Mouse (Mus musculus): ENCODE results near the gene Fbl. TPM values are rescaled to one million over a fixed set of nuclear protein-coding genes. Genes with fewer than 3 reads are reported as not detected.
"Not testable (repeated sequence)": the region's sequence is repeated elsewhere in the genome, so short reads cannot be mapped to it uniquely, and the experiment has no call there.

The Fbl gene
- polyA plus RNA-seq (2016; fragmentation: Nextera tagmentation; extraction: Ambion mirVana) = 166 and 214 TPM in 2 replicates

DNA sequence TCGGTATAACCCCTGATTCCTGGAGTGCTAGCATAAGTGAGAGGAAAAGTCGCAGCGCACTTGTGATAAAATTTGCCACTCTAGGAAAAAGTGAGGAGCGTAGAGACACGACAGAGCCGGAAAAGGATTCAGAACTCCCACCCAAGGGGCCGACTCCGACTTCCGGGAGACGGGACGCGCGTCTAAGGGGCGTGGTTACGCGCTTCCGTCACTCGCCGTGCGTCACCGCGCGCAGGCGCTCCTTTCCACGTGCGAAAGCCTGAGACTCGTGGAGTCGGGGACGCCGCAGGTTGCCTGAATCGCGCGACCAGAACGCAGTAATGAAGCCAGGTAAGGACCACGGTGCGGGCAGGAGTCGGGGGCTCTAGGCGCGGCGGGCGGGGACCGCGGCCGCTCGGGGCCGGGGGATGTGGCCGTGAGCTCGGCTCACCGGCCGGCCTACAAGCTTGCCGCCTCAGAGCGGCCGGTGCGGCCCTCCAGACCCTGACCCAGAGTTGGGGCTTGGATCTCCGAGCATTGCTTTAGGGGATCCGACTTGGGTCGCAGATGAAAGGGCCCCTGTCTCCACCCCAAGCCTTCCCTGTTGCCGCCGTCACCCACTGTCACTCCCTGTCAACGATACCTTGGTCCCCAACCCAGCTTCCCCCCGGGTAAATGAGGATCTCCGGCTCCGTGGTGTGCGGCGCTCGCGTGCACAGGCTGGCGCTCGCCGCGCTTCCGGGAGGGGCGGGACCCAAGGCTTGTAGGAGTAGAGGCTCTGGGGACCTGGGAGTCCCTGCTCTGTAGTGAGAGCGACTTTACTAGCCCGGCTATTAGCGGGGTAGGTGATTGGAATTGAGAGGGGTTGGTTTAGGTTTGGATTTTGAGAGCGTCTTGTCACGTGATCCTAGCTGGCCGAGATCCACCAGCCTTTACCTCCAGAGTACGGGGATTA lies at the start of gene Fbl:
Fbl (plus strand) TSS at position 222 of the 934 bp plus-strand sequence.
- peak; percentile 95 for DNase-seq (ENCODE audit: low spot score)
- peaks cover 24% of the 10 kb centered on the region for H3K4me1 ChIP-seq
- peak within 1 kb of the TSS; percentile 93 for H3K4me3 ChIP-seq
- H3K27ac ChIP-seq = peak within 1 kb of the TSS; percentile 90
- no peaks in the 10 kb centered on the region; the same call in 1 of the 2 replicates for H3K9me3 ChIP-seq (replicated peaks)
- under 1% methylated on average over 80 of the region's 80 CpGs for WGBS
- H3K27me3 ChIP-seq (ENCODE audit: low read depth, poor library complexity, severe bottlenecking) = no peaks in the 10 kb centered on the region
- peaks cover 11% of the 10 kb centered on the region for H3K36me3 ChIP-seq

DNA sequence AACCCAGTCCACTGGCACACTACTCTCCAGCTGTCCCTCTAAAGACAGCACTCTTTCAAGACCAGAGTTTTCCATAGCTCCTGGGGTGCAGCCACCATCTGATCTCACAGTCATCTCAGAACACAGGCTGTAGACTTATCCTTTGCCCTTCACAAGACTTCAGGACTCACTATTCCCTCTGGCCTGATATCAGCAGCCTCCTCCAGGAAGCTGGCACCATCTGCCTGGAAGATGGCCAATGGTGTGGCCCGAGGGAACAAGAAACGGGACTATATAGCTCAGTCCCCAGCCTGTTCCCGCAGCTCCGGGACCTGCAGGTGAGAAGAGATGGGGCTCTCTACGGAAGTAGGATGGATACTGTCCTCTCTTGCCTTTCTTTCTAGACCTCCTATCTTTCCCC lies 40.3 kb upstream of the Fbl start, which contains the start of gene 9530053A07Rik:
9530053A07Rik (plus strand) TSS at position 301 of the 400 bp plus-strand sequence.
- 93% methylated on average over 5 of the region's 5 CpGs for WGBS
- no peaks in the 10 kb centered on the region for H3K4me1 ChIP-seq
- no peaks in the 10 kb centered on the region for H3K27me3 ChIP-seq (ENCODE audit: low read depth, poor library complexity, severe bottlenecking)
- H3K4me3 ChIP-seq = no peak within 1 kb of the TSS
- no peak for DNase-seq (ENCODE audit: low spot score)
- H3K36me3 ChIP-seq = no peaks in the 10 kb centered on the region
- H3K27ac ChIP-seq = no peak within 1 kb of the TSS
- no peaks in the 10 kb centered on the region for H3K9me3 ChIP-seq (replicated peaks)

DNA sequence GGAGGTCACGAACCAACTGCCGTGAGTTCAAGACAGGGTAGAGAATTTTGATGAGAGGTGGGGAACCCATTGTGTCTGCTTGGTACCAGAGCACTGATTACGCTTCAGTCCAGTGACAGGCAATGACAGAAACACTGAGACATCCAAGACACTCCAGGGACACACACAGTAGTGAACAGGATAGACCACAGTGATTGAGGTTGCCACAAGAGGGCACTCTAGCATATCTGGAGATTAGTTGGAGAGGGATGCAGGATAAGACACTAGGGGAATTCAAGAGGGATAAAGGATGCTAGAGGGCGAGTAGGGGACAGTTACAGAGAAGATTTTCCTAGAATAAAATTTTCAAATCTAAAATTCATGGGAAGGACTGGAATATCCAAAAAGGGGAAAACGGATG lies 31.9 kb upstream of the Fbl start:
- Histone ChIP-seq H3K27me3 (ENCODE audit: low read depth, poor library complexity, severe bottlenecking) (no peaks in the 10 kb centered on the region), H3K9me3 (replicated peaks) (no peaks in the 10 kb centered on the region), H3K36me3 (no peaks in the 10 kb centered on the region), H3K4me3 (no peak overlapping the region), H3K4me1 (no peaks in the 10 kb centered on the region), H3K27ac (no peak overlapping the region)
- DNase-seq (ENCODE audit: low spot score) = no peak
- WGBS = 61% methylated on average over 5 of the region's 5 CpGs

DNA sequence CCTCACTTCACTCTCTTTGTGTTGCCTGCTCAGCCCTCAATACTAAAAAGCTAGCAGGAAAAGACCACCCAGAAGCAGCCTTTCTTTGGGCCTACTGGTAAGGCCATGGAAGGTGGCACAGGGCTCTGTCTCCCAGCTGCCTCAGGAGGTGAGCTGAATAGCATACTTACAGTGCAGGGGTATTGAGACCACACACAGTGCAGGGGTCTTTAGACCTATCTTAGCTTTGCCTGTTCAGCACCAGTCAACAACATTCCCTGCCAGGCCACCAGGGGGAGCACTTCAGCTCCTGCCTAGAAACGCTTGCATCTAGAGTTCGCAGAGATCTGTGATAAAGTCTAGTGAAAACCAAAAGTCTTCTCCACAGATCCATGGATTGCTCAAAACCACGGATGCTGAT lies 21.2 kb upstream of the Fbl start:
- no peaks in the 10 kb centered on the region for H3K36me3 ChIP-seq
- H3K4me3 ChIP-seq = no peak overlapping the region
- H3K27me3 ChIP-seq (ENCODE audit: low read depth, poor library complexity, severe bottlenecking) = no peaks in the 10 kb centered on the region
- H3K27ac ChIP-seq = peak overlapping the region; percentile 8; the same call in 1 of the 2 replicates
- H3K9me3 ChIP-seq (replicated peaks) = 0 out of 2 replicates have a peak, but pooled peaks cover 5% of the 10 kb centered on the region
- peaks cover 11% of the 10 kb centered on the region for H3K4me1 ChIP-seq
- DNase-seq (ENCODE audit: low spot score) = peak; percentile 83
- 27% methylated on average over 3 of the region's 3 CpGs for WGBS

DNA sequence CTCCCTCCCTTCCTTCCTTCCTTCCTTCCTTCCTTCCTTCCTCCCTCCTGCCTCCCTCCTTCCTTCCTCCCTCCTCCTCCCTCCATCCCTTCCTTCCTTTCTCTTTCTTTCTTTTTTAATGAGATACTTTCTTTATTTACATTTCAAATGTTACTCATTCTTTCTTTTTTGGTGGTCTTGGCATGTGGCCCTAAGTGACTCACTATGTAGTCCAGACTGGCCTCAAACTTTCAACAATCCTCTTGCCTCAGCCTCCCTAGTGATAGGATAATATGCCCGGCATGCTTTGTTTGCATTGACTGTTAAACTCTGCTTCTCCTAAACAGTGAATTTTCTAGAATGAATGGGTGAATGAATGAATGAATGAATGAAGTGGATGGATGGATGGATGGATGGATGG lies 19.7 kb upstream of the Fbl start:
- no peak for DNase-seq (ENCODE audit: low spot score)
- H3K4me1 ChIP-seq = peaks cover 11% of the 10 kb centered on the region
- no peaks in the 10 kb centered on the region for H3K36me3 ChIP-seq
- H3K27ac ChIP-seq = no peak overlapping the region
- no peak overlapping the region for H3K4me3 ChIP-seq
- WGBS = 93% methylated on average over 1 of the region's 1 CpGs
- no peaks in the 10 kb centered on the region for H3K9me3 ChIP-seq (replicated peaks)
- no peaks in the 10 kb centered on the region for H3K27me3 ChIP-seq (ENCODE audit: low read depth, poor library complexity, severe bottlenecking)

DNA sequence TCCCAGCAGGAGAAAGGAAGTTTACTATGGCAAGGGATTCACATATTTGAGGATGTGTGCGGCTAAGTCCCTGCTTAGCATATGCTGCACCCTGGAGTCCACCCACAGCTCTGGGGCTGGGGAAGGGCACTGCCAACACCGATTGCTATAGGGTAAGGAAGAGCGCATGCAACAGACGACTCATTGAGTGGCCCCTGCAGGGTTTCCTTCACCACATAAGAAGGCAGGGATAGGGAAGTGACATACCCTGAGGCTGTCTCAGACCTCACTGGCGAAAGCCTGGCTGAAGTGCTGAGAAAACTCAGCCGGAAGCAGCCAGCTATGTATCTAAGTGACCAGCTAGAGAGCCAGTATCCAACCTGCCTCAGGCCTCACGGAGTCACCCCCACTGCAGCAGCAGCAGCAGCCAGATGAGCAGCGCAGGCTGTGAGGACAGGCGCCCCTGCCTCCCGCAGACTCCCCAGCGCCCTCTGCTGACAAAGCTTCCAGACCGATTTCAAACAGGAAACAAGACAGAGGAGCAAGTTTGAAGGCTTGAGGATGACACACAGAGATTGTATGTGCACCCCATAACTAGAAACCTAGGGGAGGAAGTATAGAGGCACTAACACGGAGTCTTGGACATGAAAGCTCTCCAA lies 17.8 kb upstream of the Fbl start:
- Histone ChIP-seq H3K27ac (no peak overlapping the region), H3K9me3 (replicated peaks) (no peaks in the 10 kb centered on the region), H3K4me3 (no peak overlapping the region; the same call in 1 of the 2 replicates), H3K36me3 (no peaks in the 10 kb centered on the region), H3K27me3 (ENCODE audit: low read depth, poor library complexity, severe bottlenecking) (no peaks in the 10 kb centered on the region), H3K4me1 (peaks cover 11% of the 10 kb centered on the region)
- 18% methylated on average over 13 of the region's 13 CpGs for WGBS
- peak; percentile 59 for DNase-seq (ENCODE audit: low spot score)

DNA sequence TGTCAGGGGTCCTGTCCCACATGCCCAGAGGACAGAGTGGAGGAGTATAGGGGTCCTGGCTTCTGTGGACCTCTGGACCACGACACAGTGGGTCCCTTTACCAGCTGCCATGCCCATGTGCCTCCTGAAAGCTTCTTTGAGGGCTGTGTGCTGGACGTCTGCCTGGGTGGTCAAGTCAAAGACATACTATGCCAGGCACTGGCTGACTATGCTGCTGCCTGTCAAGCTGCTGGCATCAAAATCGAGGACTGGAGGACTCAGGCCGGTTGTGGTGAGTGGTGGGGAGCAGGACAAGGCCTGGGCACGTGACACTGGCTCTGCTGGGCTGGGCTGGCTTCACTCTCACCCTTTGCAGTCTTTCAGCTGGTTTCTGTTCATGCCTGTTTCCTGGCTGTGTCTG lies 15.9 kb upstream of the Fbl start:
- not testable (repeated sequence) for H3K4me1 ChIP-seq; H3K27me3 ChIP-seq (ENCODE audit: low read depth, poor library complexity, severe bottlenecking); H3K9me3 ChIP-seq (replicated peaks); DNase-seq (ENCODE audit: low spot score); H3K27ac ChIP-seq; H3K4me3 ChIP-seq; H3K36me3 ChIP-seq
- WGBS = 50% methylated on average over 5 of the region's 5 CpGs

DNA sequence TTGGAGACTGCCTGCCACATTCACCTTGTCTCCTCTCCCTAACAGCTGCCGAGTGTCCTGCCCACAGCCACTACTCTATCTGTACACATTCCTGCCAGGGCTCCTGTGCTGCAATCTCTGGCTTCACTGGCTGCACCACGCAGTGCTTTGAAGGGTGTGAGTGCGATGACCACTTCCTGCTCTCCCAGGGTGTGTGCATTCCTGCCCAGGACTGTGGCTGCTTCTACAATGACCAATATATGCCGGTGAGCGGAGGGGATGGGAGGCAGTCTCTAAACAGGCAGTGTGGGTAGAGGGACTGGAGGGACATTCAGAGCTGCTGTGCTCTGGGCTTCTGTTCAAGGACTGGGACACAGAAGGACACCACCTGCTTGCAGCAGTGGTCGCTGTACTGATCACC lies 10.2 kb upstream of the Fbl start:
- Histone ChIP-seq H3K4me1 (no peaks in the 10 kb centered on the region), H3K27me3 (ENCODE audit: low read depth, poor library complexity, severe bottlenecking) (no peaks in the 10 kb centered on the region), H3K4me3 (no peak overlapping the region), H3K9me3 (replicated peaks) (no peaks in the 10 kb centered on the region), H3K27ac (no peak overlapping the region), H3K36me3 (no peaks in the 10 kb centered on the region)
- 55% methylated on average over 6 of the region's 6 CpGs for WGBS
- no peak for DNase-seq (ENCODE audit: low spot score)

DNA sequence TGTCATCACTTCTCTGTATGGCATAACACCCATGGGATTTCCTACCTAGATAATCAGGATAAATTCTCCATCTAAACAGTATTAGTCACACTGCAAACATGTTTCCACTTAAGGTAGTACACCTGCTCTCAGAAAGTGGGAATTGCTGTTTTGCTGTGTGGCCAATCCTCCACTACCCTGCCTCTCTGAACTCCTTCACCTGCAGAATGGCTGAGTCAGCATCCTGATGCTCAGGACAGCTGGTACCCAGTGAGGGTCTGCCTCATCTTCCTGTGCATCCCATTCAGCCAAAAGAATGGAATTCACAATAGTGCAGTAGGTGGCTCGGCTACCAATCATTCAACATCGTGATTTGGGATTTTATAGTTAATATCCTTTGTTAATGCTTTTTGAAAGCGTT lies 9.6 kb upstream of the Fbl start:
- WGBS = 89% methylated on average over 3 of the region's 3 CpGs
- Histone ChIP-seq H3K4me3 (no peak overlapping the region), H3K4me1 (no peaks in the 10 kb centered on the region), H3K27ac (no peak overlapping the region), H3K27me3 (ENCODE audit: low read depth, poor library complexity, severe bottlenecking) (no peaks in the 10 kb centered on the region), H3K36me3 (no peaks in the 10 kb centered on the region), H3K9me3 (replicated peaks) (no peaks in the 10 kb centered on the region)
- DNase-seq (ENCODE audit: low spot score) = no peak

DNA sequence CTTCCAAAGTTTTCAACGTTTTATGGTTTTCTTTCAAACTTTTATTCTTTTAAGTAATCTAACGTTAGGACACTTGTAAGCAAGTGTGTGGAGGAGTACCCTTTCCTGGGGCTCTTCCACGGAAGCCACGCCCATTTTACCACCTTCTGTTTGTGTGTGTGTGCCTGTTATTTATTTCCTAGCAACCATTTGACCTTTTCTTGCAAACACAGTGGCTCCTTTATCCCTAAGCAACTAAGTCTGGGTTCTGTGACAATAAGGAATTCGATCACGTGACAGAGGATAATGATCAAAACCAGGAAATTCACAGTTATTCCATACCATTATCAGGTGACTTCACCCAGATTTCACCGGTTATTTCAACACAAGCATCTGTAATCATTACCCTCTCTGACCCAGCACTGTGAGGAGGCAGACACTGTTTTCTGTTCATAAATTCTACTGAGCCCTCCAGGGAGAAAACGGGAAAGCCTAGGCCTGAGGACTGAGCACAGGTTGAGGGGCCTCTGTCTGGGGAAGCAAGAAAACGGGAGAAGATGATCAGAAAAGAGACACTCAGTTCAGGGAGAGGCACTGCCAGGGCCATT lies 8.3 kb upstream of the Fbl start:
- H3K4me1 ChIP-seq = no peaks in the 10 kb centered on the region
- H3K27me3 ChIP-seq (ENCODE audit: low read depth, poor library complexity, severe bottlenecking) = no peaks in the 10 kb centered on the region
- WGBS = 60% methylated on average over 9 of the region's 9 CpGs
- no peaks in the 10 kb centered on the region for H3K36me3 ChIP-seq
- no peak overlapping the region for H3K4me3 ChIP-seq
- no peak for DNase-seq (ENCODE audit: low spot score)
- no peaks in the 10 kb centered on the region; the same call in 1 of the 2 replicates for H3K9me3 ChIP-seq (replicated peaks)
- H3K27ac ChIP-seq = no peak overlapping the region

DNA sequence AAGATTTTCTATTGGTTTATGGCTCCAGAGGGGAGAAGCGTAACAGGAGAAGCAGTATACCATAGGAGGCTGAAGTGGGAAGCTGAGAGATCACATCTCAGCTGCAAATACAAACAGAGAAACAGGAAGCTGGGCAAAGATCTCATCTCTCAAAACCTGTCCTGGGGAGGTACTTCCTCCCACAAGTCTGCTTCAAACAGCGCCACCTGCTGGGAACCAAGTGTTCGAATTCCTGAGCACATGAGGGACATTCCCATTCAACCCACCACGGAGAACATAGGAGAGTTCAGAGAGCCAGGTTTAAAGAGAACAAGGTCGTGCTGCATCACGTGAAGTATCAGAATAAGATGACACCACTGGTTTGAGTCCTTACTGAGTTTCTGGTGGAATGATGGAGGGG lies 4.1 kb upstream of the Fbl start:
- peaks cover 10% of the 10 kb centered on the region for H3K4me1 ChIP-seq
- DNase-seq (ENCODE audit: low spot score) = no peak
- no peaks in the 10 kb centered on the region for H3K27me3 ChIP-seq (ENCODE audit: low read depth, poor library complexity, severe bottlenecking)
- no peaks in the 10 kb centered on the region for H3K36me3 ChIP-seq
- no peaks in the 10 kb centered on the region; the same call in 1 of the 2 replicates for H3K9me3 ChIP-seq (replicated peaks)
- H3K4me3 ChIP-seq = no peak overlapping the region
- no peak overlapping the region for H3K27ac ChIP-seq
- 76% methylated on average over 6 of the region's 6 CpGs for WGBS

DNA sequence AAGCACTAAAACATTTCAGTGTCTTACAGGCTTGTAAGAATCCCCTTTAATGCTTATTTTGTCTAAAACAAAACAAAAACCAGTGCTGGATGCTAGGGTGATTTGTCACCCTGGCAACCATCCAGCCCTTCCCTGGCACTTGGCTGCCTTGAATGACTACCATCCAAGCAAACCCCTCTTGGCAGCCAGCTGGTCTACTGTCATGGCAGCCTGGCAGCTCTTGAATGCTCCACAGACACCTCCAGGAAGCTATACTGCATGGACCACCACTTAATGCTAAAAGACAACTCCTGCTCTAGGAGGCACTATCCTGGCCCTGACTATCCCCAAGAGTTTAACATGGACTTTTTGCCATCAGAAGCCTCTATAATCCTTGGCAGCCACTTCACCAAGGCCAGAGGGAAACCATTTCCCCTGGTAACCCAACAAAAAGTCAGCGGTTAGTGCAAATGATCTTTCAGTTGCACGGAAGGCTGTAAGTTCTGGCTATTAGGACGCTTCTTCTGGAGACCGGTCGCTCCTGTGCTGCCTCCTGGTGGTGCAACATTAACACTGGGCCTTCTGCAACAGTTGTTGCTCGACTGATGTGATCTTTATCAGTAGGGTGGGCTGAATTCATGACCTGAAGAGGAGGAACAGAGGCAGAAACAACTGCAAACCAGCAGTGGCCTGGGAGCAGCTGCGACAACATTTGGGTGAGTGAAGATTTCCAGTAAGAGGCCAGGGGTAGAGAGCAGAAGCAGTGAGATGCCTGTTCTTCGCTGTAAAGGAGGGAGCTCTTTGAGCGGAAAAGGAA lies 992 bp upstream of the Fbl start:
- H3K9me3 ChIP-seq (replicated peaks) = no peaks in the 10 kb centered on the region; the same call in 1 of the 2 replicates
- 11% methylated on average over 9 of the region's 9 CpGs for WGBS
- H3K27ac ChIP-seq = peak overlapping the region; percentile 90
- DNase-seq (ENCODE audit: low spot score) = peak; percentile 74
- H3K27me3 ChIP-seq (ENCODE audit: low read depth, poor library complexity, severe bottlenecking) = no peaks in the 10 kb centered on the region
- no peaks in the 10 kb centered on the region for H3K36me3 ChIP-seq
- peaks cover 24% of the 10 kb centered on the region for H3K4me1 ChIP-seq
- H3K4me3 ChIP-seq = peak overlapping the region; percentile 93

Measured in limb, embryonic 10.5 days (tissue).